Mouse (Mus musculus): Measurements from ENCODE around the gene Enthd1.

- TF ChIP-seq E2F4 (IDR thresholded peaks at IDR 0.05; ENCODE audit: insufficient read depth) (no peak), POLR2A (IDR thresholded peaks at IDR 0.05; ENCODE audit: insufficient read length, low read depth) (no peak), USF1 (IDR thresholded peaks at IDR 0.05; ENCODE audit: low read depth) (no peak), SRF (IDR thresholded peaks at IDR 0.05; ENCODE audit: control insufficient read depth, insufficient read length, low read depth) (no peak)
These were observed 5.4 kb downstream of the Enthd1 start for GRCm38 (mm10) chr15:80559534-80559933.
